Mouse (Mus musculus): ENCODE results near the gene Adcy7.

GRCm38 (mm10) chr8:88286421-88286960 lies 14.3 kb downstream of the Adcy7 start:
- TF ChIP-seq CTCF (IDR thresholded peaks at IDR 0.05; ENCODE audit: low read depth, low read length) = no peak
- TF ChIP-seq POLR2A (IDR thresholded peaks at IDR 0.05; ENCODE audit: borderline replicate concordance, low read depth, low read length) = no peak

Measured in bone marrow macrophage, adult 2 months (primary cell).